Mouse (Mus musculus) liver, adult 2 months (tissue): Measurements from ENCODE around the gene Gm47985. TPM values are rescaled to one million over a fixed set of nuclear protein-coding genes. Genes with fewer than 3 reads are reported as not detected.
"Not testable (repeated sequence)": the region's sequence is repeated elsewhere in the genome, so short reads cannot be mapped to it uniquely, and the experiment has no call there.

ENCODE experiments used
- DNase-seq: peaks from one replicate; pipeline ENCODE4 v3.0.0-alpha.2; 2011; ENCODE audit warnings: low read depth, low spot score; ENCODE audit errors: extremely low read depth
- H3K27ac ChIP-seq: fragments of 200-500 bp; replicated peaks from 2 replicates; pipeline ENCODE4 v1.5.1; 2012; ENCODE audit warnings: low read depth, mild to moderate bottlenecking, control low read depth, inconsistent platforms, low read length; ENCODE audit not compliant: insufficient read depth
- H3K27me3 ChIP-seq: fragments of 200-500 bp; 2 replicates; pipeline ENCODE4 v1.6.1; 2012; ENCODE audit warnings: mild to moderate bottlenecking, moderate library complexity, low read length, inconsistent platforms; ENCODE audit not compliant: control insufficient read depth, insufficient read depth
- H3K36me3 ChIP-seq: fragments of 200-500 bp; 2 replicates; pipeline ENCODE4 v1.6.1; 2012; ENCODE audit warnings: low read length, inconsistent platforms; ENCODE audit not compliant: control insufficient read depth, insufficient read depth
- H3K4me1 ChIP-seq: fragments of 200-500 bp; 2 replicates; pipeline ENCODE4 v1.6.1; 2011; ENCODE audit warnings: low read length; ENCODE audit not compliant: control insufficient read depth, insufficient read depth
- H3K4me3 ChIP-seq: fragments of 200-500 bp; 2 replicates; pipeline ENCODE4 v1.5.1; 2011; ENCODE audit warnings: low read depth, mild to moderate bottlenecking, control low read depth, low read length, moderate library complexity; ENCODE audit not compliant: insufficient read depth
- H3K79me2 ChIP-seq: fragments of 200-500 bp; 2 replicates; pipeline ENCODE4 v1.6.1; 2012; ENCODE audit warnings: inconsistent platforms, mild to moderate bottlenecking, low read length, moderate library complexity; ENCODE audit not compliant: control insufficient read depth, insufficient read depth
- H3K9ac ChIP-seq: fragments of 200-500 bp; 2 replicates; pipeline ENCODE4 v1.6.1; 2012; ENCODE audit warnings: low read depth, mild to moderate bottlenecking, control low read depth, inconsistent platforms, low read length
- CTCF ChIP-seq: fragments of 200-500 bp; IDR thresholded peaks from 2 replicates; pipeline ENCODE4 v1.5.1; 2011; ENCODE audit warnings: low read depth, low read length, control low read depth
- POLR2A ChIP-seq: fragments of 200-500 bp; IDR thresholded peaks from 2 replicates; pipeline ENCODE4 v1.6.1; 2011; ENCODE audit warnings: low read length, control low read depth; ENCODE audit not compliant: insufficient read depth; ENCODE audit errors: extremely low read depth
- WGBS: fragments of 180-500 bp; shearing (Covaris S2); methylation state at CpG from one replicate; pipeline ENCODE4 v1.1.7; 2018; 5-methylcytosine and 5-hydroxymethylcytosine counted together
- polyA plus RNA-seq: library from polyadenylated mRNA; depleted of rRNA; stranded (reverse); fragments of >200 nt; gene quantifications from 2 replicates; pipeline ENCODE4 v1.2.3, GENCODE M21; 2012; rRNA removed
- total RNA-seq: library from RNA; depleted of rRNA; stranded (reverse); fragments of >200 nt; gene quantifications from 2 replicates; pipeline ENCODE4 v1.2.3, GENCODE M21; 2014; rRNA removed

Gm47985 gene
- total RNA-seq = not detected in 2 replicates
- polyA plus RNA-seq = not detected in 2 replicates

DNA sequence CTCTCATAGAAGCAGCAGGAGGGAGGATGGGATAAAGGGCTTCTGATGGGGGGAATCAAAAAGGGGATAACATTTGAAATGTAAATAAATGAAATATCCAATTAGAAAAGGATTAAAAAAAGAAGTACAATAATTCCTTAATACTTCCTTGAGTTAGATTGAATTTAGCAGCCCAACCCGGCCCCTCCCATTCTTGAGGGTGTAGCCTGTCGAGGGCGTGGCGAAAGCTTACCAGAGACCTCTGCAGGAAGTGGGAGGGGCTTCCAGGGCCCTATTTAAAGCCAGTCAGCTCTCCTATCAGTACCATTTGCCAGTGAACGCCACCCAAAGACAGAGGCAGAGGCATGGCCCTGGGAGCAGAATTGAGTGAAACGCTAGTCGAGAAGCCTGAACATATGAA lies at the start of gene Gm47985:
Gm47985 (plus strand) TSS at position 272 of the 400 bp plus-strand sequence.
- not testable (repeated sequence) for H3K79me2 ChIP-seq, H3K27ac ChIP-seq, DNase-seq, H3K4me1 ChIP-seq, H3K27me3 ChIP-seq, H3K4me3 ChIP-seq, H3K9ac ChIP-seq, H3K36me3 ChIP-seq
- WGBS = 88% methylated on average over 1 of the region's 7 CpGs

DNA sequence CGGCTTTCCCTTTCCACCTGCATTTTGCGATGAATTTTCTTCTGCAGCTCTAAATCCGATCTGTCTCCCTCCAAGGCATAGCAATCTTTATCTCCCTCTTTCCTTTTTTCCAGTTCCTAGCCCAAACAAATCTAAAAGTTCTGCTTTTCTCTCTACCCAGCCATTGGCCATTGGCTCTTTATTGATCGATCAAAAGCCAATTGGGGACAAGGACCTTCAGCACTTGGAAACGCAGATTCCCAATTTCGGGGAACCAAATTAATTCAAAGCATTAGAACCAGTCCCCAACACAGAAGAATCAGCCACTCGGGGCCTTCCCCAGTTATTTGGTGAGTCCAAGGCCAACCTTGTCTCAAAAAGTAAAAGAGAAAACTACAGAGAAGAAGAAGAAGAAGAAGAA lies 49.7 kb upstream of the Gm47985 start:
- TF ChIP-seq POLR2A (no peak), CTCF (no peak)
- WGBS = 20% methylated on average over 7 of the region's 7 CpGs
- H3K27me3 ChIP-seq = no peaks in the 10 kb centered on the region

DNA sequence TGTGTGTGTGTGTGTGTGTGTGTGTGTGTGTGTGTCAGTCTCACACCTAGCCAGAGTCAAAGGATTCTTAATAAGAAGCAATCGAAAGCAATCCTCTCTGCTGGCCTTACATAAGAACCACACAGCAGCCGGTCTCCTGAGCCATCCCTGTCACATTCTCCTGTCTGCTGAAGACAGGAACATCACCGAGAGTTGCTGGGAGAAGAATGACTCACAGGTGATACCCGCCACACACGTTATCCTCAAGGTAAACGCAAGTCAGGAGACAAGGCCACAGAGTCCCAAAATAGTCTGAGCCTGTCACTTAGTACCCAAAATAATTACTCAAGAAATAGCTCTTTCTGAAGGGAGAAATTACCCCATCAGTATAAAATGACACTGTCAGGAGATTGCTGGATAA lies 43.9 kb upstream of the Gm47985 start:
- WGBS = 79% methylated on average over 6 of the region's 6 CpGs
- TF ChIP-seq CTCF (no peak), POLR2A (no peak)
- no peak overlapping the region for H3K4me3 ChIP-seq

More for the DNA sequence above, 49.7 kb upstream of the Gm47985 start:
- Histone ChIP-seq H3K4me3 (peak overlapping the region; percentile 78), H3K9ac (peak overlapping the region; percentile 86), H3K4me1 (peaks cover 9% of the 10 kb centered on the region), H3K36me3 (peaks cover 7% of the 10 kb centered on the region; the same call in 1 of the 2 replicates), H3K79me2 (peaks cover 6% of the 10 kb centered on the region; the same call in 1 of the 2 replicates), H3K27ac (peak overlapping the region; percentile 96)
- DNase-seq = peak; percentile 90

DNA sequence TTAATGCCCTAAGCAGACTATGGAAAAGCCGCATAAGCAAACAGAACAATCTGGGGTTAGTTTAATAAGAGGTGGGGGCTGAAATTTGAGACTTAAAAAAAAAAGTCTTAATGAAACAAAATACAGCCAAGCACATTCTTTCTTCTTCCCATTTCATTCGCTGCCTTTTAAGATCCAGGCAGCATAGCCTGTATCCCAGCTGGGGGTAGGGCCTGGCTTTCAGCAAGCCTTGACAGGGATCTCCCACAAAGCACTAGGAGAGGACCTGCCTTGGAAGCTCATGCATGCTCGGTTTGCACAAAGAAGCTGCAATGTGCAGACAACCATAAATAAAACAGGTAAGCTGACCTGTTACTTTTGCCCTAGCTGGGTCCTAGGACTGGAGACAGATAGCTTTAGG lies 41.4 kb upstream of the Gm47985 start:
- Histone ChIP-seq H3K9ac (no peak overlapping the region), H3K27me3 (no peaks in the 10 kb centered on the region), H3K79me2 (no peaks in the 10 kb centered on the region), H3K36me3 (peaks cover 5% of the 10 kb centered on the region; the same call in 1 of the 2 replicates), H3K4me1 (no peaks in the 10 kb centered on the region), H3K27ac (no peak overlapping the region), H3K4me3 (no peak overlapping the region)
- TF ChIP-seq POLR2A = no peak
- TF ChIP-seq CTCF = no peak
- DNase-seq = no peak
- 90% methylated on average over 3 of the region's 3 CpGs for WGBS

More for the DNA sequence above, 43.9 kb upstream of the Gm47985 start:
- peaks cover 10% of the 10 kb centered on the region; the same call in 1 of the 2 replicates for H3K36me3 ChIP-seq
- no peak overlapping the region for H3K9ac ChIP-seq
- H3K79me2 ChIP-seq = no peaks in the 10 kb centered on the region
- no peak overlapping the region for H3K27ac ChIP-seq
- peaks cover 3% of the 10 kb centered on the region; the same call in 1 of the 2 replicates for H3K4me1 ChIP-seq
- DNase-seq = no peak
- H3K27me3 ChIP-seq = no peaks in the 10 kb centered on the region

DNA sequence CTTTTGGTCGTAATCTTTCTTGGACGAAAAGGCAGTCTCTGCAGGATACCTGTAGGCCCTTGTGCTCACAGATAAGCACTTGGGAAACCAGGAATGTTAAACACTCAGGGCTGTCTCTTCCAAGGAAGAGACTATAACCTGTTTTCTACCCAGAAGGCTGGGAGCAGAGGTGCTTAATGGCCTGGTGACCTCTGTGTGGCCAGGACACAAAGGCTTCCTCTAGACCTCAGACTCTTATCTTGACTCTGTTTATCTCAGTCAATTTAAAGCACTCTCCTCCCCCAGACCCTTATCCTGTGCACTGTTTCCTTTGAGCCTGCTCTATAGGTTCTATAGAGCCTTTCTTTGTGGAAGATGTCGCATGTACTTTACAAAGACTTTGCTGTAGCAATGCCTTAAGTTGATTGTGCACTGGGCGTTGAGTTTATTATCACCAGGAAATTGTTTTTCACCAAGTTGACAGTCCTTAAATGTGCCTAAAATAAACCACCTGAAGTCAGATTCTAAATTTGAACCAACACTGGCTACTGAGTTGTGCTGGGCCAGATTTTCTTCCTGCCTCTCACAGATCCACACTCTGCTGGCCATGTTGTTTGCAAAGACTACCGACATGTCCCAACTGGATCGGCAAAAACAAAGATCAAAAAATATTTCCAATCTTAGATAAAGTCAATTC lies 37.7 kb upstream of the Gm47985 start:
- Histone ChIP-seq H3K79me2 (no peaks in the 10 kb centered on the region), H3K36me3 (peaks cover under 1% of the 10 kb centered on the region; the same call in 1 of the 2 replicates), H3K4me3 (no peak overlapping the region), H3K27me3 (no peaks in the 10 kb centered on the region), H3K27ac (no peak overlapping the region), H3K9ac (no peak overlapping the region), H3K4me1 (no peaks in the 10 kb centered on the region)
- TF ChIP-seq CTCF (no peak), POLR2A (no peak)
- DNase-seq = no peak
- 68% methylated on average over 6 of the region's 6 CpGs for WGBS

DNA sequence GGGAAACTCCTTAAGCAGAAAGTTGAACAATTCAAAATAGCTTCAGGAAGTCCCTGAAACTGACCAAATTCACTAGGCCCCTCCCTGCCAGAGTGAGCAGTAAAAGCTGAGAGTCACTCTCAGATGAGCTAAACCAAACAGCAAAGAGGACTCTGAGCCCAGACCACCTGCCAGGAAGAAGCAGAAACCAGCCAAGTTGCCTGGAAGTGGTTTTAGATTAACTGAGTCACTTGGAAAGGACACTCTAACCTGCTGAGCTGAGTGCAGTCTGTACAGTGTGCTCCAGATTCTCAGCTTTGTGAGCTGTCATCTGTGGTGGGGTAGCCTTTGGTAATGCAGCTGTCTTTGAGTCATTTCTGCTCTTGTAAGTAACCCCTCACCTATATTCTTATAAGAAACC lies 34.5 kb upstream of the Gm47985 start:
- Histone ChIP-seq H3K36me3 (no peaks in the 10 kb centered on the region), H3K27ac (peak overlapping the region; percentile 51; the same call in 1 of the 2 replicates), H3K4me3 (no peak overlapping the region), H3K9ac (no peak overlapping the region), H3K4me1 (peaks cover 10% of the 10 kb centered on the region), H3K79me2 (no peaks in the 10 kb centered on the region), H3K27me3 (no peaks in the 10 kb centered on the region)
- no peak for TF ChIP-seq POLR2A
- TF ChIP-seq CTCF = no peak
- DNase-seq = peak; percentile 67
